Mouse (Mus musculus) embryonic fibroblast, embryonic 13.5 days (primary cell): Measurements from ENCODE around the gene Trip10. TPM values are rescaled to one million over a fixed set of nuclear protein-coding genes. Genes with fewer than 3 reads are reported as not detected.
A peak's percentile ranks its signal among the peaks of the same experiment; 100 is the strongest.
"Not testable (repeated sequence)": the region's sequence is repeated elsewhere in the genome, so short reads cannot be mapped to it uniquely, and the experiment has no call there.

Source experiments
- H3K27ac ChIP-seq: 2 replicates; pipeline ENCODE4 v1.5.1; 2012; ENCODE audit warnings: low read length, control low read depth, inconsistent platforms; ENCODE audit not compliant: insufficient read depth
- H3K4me1 ChIP-seq: 2 replicates; pipeline ENCODE4 v1.6.1; 2011; ENCODE audit warnings: low read length; ENCODE audit not compliant: control insufficient read depth, insufficient read depth
- H3K4me3 ChIP-seq: 2 replicates; pipeline ENCODE4 v1.5.1; 2011; ENCODE audit warnings: mild to moderate bottlenecking, control low read depth, low read length; ENCODE audit not compliant: insufficient read depth
- CTCF ChIP-seq: IDR thresholded peaks from 2 replicates; pipeline ENCODE4 v1.5.1; 2011; ENCODE audit warnings: mild to moderate bottlenecking, control low read depth, low read length, moderate library complexity, borderline replicate concordance; ENCODE audit not compliant: insufficient read depth
- POLR2A ChIP-seq: IDR thresholded peaks from 2 replicates; pipeline ENCODE4 v1.6.1; 2011; ENCODE audit warnings: low read depth, mild to moderate bottlenecking, control low read depth, low read length, moderate library complexity
- polyA plus RNA-seq: library from polyadenylated mRNA; stranded (reverse); fragments of >200 nt; gene quantifications from 2 replicates; pipeline ENCODE4 v1.2.4, GENCODE M21; 2011; ENCODE audit warnings: low read depth; ENCODE audit not compliant: missing spikeins, insufficient read length

Gene Trip10
- polyA plus RNA-seq, 1 experiment, result 61.3 TPM

DNA sequence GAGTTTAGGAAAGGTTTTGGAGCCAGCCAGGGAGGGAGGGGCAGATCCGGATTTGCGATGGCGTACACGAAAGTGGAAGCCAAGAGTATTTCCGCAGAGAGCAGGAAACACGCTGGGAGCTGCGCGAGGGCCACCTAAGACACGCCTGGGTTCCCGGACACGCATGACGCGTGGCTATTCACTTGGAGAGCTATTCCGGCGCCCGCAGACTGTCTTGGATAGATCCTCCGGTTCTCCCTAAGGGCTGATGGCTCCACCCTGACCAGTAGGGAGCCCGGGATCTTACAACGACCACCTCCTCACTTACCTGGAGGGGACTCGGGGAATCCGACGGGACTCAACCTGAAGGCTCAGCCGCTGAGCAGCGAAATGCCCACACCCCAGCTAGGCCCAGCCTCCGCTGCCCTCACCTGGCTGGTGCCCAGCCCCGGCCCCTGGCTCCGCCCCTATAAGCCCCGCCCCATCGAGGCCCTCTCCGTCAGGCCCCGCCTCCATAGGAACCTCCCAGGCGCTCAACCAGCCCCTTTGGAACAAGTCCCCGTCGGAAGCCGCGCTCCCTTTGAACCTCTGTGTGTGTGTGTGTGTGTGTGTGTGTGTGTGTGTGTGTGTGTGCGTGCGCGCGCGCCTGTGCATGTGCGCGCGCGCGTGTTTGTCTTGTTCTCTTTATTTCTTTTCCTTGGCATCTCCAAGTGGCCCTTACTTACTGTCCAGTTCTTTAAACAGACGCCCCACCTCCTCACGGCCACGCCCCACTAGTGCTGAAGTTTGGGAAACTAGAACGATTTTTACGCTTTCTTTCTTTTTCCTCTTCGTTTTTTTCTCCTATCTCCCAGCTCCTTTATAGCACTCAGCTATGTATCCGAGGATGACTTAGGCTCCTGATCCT, 26.1 kb downstream of the Trip10 start:
- Histone ChIP-seq H3K4me3 (peak overlapping the region; percentile 70), H3K4me1 (no peaks in the 10 kb centered on the region; the same call in 1 of the 2 replicates), H3K27ac (peak overlapping the region; percentile 32; the same call in 1 of the 2 replicates)
- TF ChIP-seq POLR2A, result peak; percentile 62
- no peak for TF ChIP-seq CTCF

GRCm38 (mm10) chr17:57275997-57276351, 26.7 kb downstream of the Trip10 start:
- Histone ChIP-seq H3K27ac (0 out of 2 replicates have a peak overlapping the region, but pooled peaks have one; percentile 18), H3K4me3 (peak overlapping the region; percentile 70), H3K4me1 (no peaks in the 10 kb centered on the region; the same call in 1 of the 2 replicates)
- TF ChIP-seq CTCF (no peak), POLR2A (no peak)

DNA sequence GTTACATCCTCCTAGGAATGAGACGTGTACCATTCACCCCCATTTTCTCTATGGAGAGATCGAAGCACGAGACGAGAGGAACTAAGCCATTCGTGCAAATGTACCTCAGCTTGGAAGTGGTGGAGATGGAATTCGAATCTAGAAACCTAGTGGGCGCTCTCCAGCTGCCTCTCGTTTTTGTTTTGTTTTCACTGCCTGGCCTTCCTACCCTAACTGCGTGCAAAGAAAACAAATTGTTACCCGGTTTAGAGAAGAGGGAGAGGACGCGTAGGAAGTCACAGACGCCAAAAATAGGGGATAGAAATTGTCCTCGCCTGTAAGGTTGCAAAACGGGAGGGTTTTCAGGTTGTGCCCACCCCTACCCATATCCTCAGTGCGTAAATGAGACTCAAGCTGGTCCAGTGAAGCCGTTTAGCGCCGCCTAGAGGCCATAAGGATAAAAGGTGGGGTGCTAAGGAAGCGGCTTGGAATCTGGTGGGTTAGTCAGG, 27.4 kb downstream of the Trip10 start:
- Histone ChIP-seq H3K27ac (0 out of 2 replicates have a peak overlapping the region, but pooled peaks have one; percentile 18), H3K4me1 (no peaks in the 10 kb centered on the region; the same call in 1 of the 2 replicates), H3K4me3 (peak overlapping the region; percentile 70)
- TF ChIP-seq POLR2A, result no peak
- peak; percentile 73; the same call in 1 of the 2 replicates for TF ChIP-seq CTCF

GRCm38 (mm10) chr17:57277598-57278261, 28.5 kb downstream of the Trip10 start:
- H3K4me1 ChIP-seq, H3K27ac ChIP-seq, H3K4me3 ChIP-seq: not testable (repeated sequence)

DNA sequence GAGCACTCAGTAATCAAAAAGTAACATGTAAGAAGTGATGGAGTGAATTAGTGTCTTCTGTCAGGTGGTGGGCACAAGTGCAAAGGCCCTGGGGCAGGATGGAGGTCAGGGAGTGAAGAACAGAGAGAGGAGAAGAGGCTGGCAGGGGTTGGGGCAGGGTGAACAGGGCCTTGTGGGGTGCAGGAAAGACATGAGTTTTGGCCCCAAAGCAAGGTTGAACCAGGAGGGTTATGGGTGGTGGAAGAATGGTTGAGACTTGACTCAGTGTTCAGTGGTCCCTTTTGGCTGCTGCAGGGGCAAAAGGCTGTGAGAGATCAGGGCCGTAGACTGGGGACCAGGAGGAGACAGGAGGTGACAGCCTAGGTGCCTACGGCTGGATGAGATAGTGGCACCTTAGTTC, 29.3 kb downstream of the Trip10 start:
- Histone ChIP-seq H3K27ac (no peak overlapping the region), H3K4me3 (no peak overlapping the region), H3K4me1 (no peaks in the 10 kb centered on the region; the same call in 1 of the 2 replicates)
- no peak for TF ChIP-seq POLR2A
- no peak for TF ChIP-seq CTCF

DNA sequence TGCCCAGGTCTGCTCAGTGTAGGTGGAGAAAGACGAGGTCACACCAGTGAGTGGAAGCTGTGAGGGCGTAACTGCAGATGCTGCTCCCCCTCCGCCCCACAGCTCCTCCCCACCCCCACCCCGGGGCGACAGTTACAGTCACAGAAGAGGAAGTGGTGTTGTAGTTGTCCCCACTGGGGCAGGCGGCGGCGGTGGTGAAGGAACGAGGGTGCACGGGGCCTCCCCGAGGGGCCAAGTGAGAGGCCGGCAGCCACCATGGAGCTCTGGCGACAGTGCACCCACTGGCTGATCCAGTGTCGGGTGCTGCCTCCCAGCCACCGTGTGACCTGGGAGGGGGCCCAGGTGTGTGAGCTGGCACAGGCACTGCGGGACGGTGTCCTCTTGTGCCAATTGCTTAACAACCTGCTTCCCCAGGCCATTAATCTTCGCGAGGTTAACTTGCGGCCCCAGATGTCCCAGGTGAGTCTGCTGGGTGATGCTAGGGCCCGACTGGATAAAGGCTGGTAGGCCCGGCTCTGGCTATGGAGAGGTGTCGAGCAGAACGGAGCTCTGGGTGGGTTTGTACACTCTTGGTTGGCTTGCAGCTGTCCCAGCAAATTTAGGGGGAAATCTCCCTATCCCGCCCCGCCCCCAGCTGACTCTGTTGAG, 29.8 kb downstream of the Trip10 start, which contains the start of gene Vav1:
Gene Vav1 (plus strand): TSS at position 158 of the 648 bp plus-strand sequence.
- no peak for TF ChIP-seq CTCF
- no peak for TF ChIP-seq POLR2A
- Histone ChIP-seq H3K4me1 (no peaks in the 10 kb centered on the region), H3K4me3 (no peak within 1 kb of the TSS), H3K27ac (no peak within 1 kb of the TSS)

DNA sequence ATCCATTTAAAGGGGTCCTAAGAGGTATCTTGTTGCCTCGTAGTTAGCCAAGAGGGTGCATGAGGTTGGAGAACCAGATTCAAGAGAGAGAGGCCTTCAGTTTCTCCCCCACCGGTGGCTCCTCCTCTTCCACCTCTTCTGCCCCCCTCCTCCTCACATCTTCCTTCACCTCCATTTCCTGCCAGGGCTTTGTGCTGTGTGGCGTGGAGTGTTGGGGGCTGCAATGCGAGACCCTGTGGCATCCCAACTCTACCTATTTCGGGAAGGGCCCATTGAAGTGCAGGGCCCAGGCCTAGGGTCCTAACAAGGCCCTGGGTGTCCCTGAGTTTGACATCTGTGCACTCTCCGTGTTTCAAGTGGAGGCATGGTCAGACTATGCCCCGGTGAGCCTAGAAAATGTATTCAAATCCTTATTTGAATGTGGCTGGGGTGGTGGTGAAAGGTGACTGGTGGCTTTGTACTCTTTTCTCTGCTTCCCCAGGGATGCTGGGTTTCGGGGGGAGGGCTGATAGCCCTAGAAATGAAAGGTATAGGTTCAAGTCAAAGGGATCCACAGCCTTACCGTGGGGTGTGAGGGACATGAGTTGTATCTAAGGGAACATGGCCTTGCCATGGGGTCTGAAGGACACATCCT, 30.5 kb downstream of the Trip10 start:
- no peak for TF ChIP-seq POLR2A
- no peak for TF ChIP-seq CTCF
- Histone ChIP-seq H3K4me3 (no peak overlapping the region), H3K27ac (no peak overlapping the region), H3K4me1 (no peaks in the 10 kb centered on the region)

GRCm38 (mm10) chr17:57280411-57280810, 31.2 kb downstream of the Trip10 start:
- no peak for TF ChIP-seq POLR2A
- TF ChIP-seq CTCF, result no peak
- Histone ChIP-seq H3K4me1 (no peaks in the 10 kb centered on the region), H3K4me3 (no peak overlapping the region), H3K27ac (no peak overlapping the region)

GRCm38 (mm10) chr17:57283906-57284305, 34.7 kb downstream of the Trip10 start:
- Histone ChIP-seq H3K4me3 (no peak overlapping the region), H3K4me1 (no peaks in the 10 kb centered on the region), H3K27ac (no peak overlapping the region)
- no peak for TF ChIP-seq CTCF
- no peak for TF ChIP-seq POLR2A

DNA sequence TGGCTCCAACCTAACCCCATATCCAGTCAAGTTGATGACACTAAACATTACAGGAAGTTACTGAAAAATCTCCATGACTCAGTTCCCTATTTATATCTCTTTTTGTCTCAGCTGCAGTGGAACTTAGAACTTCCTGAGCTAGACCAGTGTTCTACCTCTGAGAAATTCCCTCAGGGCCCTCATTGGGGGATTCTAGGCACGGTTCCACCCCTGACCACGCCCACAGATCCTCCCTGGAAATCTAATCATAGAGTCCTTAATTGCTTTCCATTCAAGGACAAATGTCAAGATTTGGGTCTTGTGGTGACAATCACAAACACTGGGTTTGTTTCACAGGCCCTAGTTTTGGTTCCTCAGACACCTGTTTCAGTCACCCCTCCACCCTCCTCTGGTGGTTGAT, 35.8 kb downstream of the Trip10 start:
- no peak for TF ChIP-seq CTCF
- Histone ChIP-seq H3K4me1 (no peaks in the 10 kb centered on the region), H3K27ac (no peak overlapping the region), H3K4me3 (no peak overlapping the region)
